Mouse (Mus musculus) neural tube, embryonic 11.5 days (tissue): ENCODE results near the gene Rtp4. TPM values are rescaled to one million over a fixed set of nuclear protein-coding genes. Genes with fewer than 3 reads are reported as not detected.

Experiments used
- ATAC-seq: fragments of 200-750 bp; cut with Nextera tagmentation; 2 replicates; pipeline ENCODE4 v1.8.0; 2017; ENCODE audit warnings: moderate number of reproducible peaks, mild to moderate bottlenecking, moderate TSS enrichment, moderate library complexity; ENCODE audit not compliant: insufficient read depth, low FRiP score, low TSS enrichment
- DNase-seq: peaks from one replicate; pipeline ENCODE4 v3.0.0-alpha.2; 2015; ENCODE audit warnings: low spot score
- H3K27ac ChIP-seq: fragments of 300-500 bp; sonication (generic); 2 replicates; pipeline ENCODE4 v1.5.1; 2014; ENCODE audit warnings: low read depth, mild to moderate bottlenecking, low read length
- H3K27me3 ChIP-seq: fragments of 300-500 bp; sonication (generic); 2 replicates; pipeline ENCODE4 v1.6.1; 2014; ENCODE audit warnings: mild to moderate bottlenecking, low read length, mixed read lengths; ENCODE audit not compliant: control insufficient read depth, insufficient read depth
- H3K36me3 ChIP-seq: fragments of 300-500 bp; sonication (generic); 2 replicates; pipeline ENCODE4 v1.6.1; 2014; ENCODE audit warnings: mild to moderate bottlenecking, low read length, moderate library complexity, mixed read lengths; ENCODE audit not compliant: control insufficient read depth, insufficient read depth
- H3K4me1 ChIP-seq: fragments of 300-500 bp; sonication (generic); 2 replicates; pipeline ENCODE4 v1.6.1; 2014; ENCODE audit warnings: low read length, mixed read lengths; ENCODE audit not compliant: control insufficient read depth, insufficient read depth
- H3K4me2 ChIP-seq: fragments of 300-500 bp; sonication (generic); 2 replicates; pipeline ENCODE4 v1.6.1; 2014; ENCODE audit warnings: low read depth, mild to moderate bottlenecking, moderate library complexity
- H3K4me3 ChIP-seq: fragments of 300-500 bp; sonication (generic); 2 replicates; pipeline ENCODE4 v1.5.1; 2014; ENCODE audit warnings: low read depth, low read length
- H3K9ac ChIP-seq: fragments of 300-500 bp; sonication (generic); 2 replicates; pipeline ENCODE4 v1.6.1; 2014; ENCODE audit warnings: mild to moderate bottlenecking, low read length
- H3K9me3 ChIP-seq: fragments of 300-500 bp; sonication (generic); 2 replicates; pipeline ENCODE4 v1.6.1; 2016; ENCODE audit warnings: low read length; ENCODE audit not compliant: control insufficient read depth
- WGBS: fragments of 180-500 bp; shearing (Covaris S2); extraction: QIAGEN DNeasy Blood & Tissue Kit; methylation state at CpG from one replicate; pipeline ENCODE4 v1.1.7; 2014; 5-methylcytosine and 5-hydroxymethylcytosine counted together
- polyA plus RNA-seq: library from polyadenylated mRNA; unstranded; fragments of >200 nt; fragmentation: Nextera tagmentation; extraction: Ambion mirVana; gene quantifications from 2 replicates; pipeline ENCODE4 v1.2.1, GENCODE M21; 2014

Rtp4 gene
- polyA plus RNA-seq, 1 experiment from 2014 or later, result 1.0 TPM

- Histone ChIP-seq H3K9me3 (no peaks in the 10 kb centered on the region), H3K27me3 (no peaks in the 10 kb centered on the region), H3K9ac (no peak overlapping the region), H3K4me2 (no peak overlapping the region), H3K4me3 (no peak overlapping the region), H3K36me3 (no peaks in the 10 kb centered on the region), H3K4me1 (no peaks in the 10 kb centered on the region), H3K27ac (no peak overlapping the region)
- DNase-seq (no peak), ATAC-seq (no peak)
- 89% methylated on average over 4 of the region's 4 CpGs for WGBS
These were observed 27.7 kb downstream of the Rtp4 start for GRCm38 (mm10) chr16:23547783-23548182.

- H3K4me3 ChIP-seq, result no peak overlapping the region
- no peaks in the 10 kb centered on the region for H3K27me3 ChIP-seq
- 51% methylated on average over 8 of the region's 8 CpGs for WGBS
- DNase-seq (peak; percentile 47), ATAC-seq (0 out of 2 replicates have a peak, but pooled peaks have one; percentile 62)
- H3K4me2 ChIP-seq, result no peak overlapping the region
- H3K4me1 ChIP-seq, result no peaks in the 10 kb centered on the region
- no peak overlapping the region for H3K9ac ChIP-seq
- H3K9me3 ChIP-seq, result no peaks in the 10 kb centered on the region
- no peaks in the 10 kb centered on the region for H3K36me3 ChIP-seq
- H3K27ac ChIP-seq, result no peak overlapping the region
These were observed 30.4 kb downstream of the Rtp4 start for GRCm38 (mm10) chr16:23550346-23550980.

GRCm38 (mm10) chr16:23550981-23551582 is 31.0 kb downstream of the Rtp4 start:
- Histone ChIP-seq H3K9me3 (no peaks in the 10 kb centered on the region), H3K36me3 (no peaks in the 10 kb centered on the region), H3K4me2 (no peak overlapping the region), H3K4me1 (no peaks in the 10 kb centered on the region), H3K9ac (no peak overlapping the region), H3K4me3 (no peak overlapping the region), H3K27ac (no peak overlapping the region), H3K27me3 (no peaks in the 10 kb centered on the region)
- no peak for DNase-seq
- no peak for ATAC-seq
- 87% methylated on average over 18 of the region's 18 CpGs for WGBS

- Histone ChIP-seq H3K27ac (no peak overlapping the region), H3K4me3 (no peak overlapping the region), H3K27me3 (no peaks in the 10 kb centered on the region), H3K4me2 (no peak overlapping the region), H3K9me3 (no peaks in the 10 kb centered on the region), H3K36me3 (no peaks in the 10 kb centered on the region), H3K4me1 (no peaks in the 10 kb centered on the region), H3K9ac (no peak overlapping the region)
- no peak for ATAC-seq
- no peak for DNase-seq
- 84% methylated on average over 5 of the region's 5 CpGs for WGBS
These were observed 34.6 kb downstream of the Rtp4 start for GRCm38 (mm10) chr16:23554673-23555072.

GRCm38 (mm10) chr16:23557195-23557594 is 37.1 kb downstream of the Rtp4 start:
- Histone ChIP-seq H3K4me3 (no peak overlapping the region), H3K9ac (no peak overlapping the region), H3K27ac (no peak overlapping the region), H3K4me2 (no peak overlapping the region), H3K9me3 (no peaks in the 10 kb centered on the region), H3K36me3 (no peaks in the 10 kb centered on the region), H3K4me1 (no peaks in the 10 kb centered on the region), H3K27me3 (no peaks in the 10 kb centered on the region)
- WGBS, result 92% methylated on average over 5 of the region's 5 CpGs
- ATAC-seq, result no peak
- no peak for DNase-seq

- Histone ChIP-seq H3K27ac (no peak overlapping the region), H3K4me1 (no peaks in the 10 kb centered on the region), H3K36me3 (no peaks in the 10 kb centered on the region), H3K4me2 (no peak overlapping the region), H3K27me3 (no peaks in the 10 kb centered on the region), H3K9ac (no peak overlapping the region), H3K9me3 (no peaks in the 10 kb centered on the region), H3K4me3 (no peak overlapping the region)
- DNase-seq (no peak), ATAC-seq (no peak)
- 89% methylated on average over 2 of the region's 2 CpGs for WGBS
These were observed 37.6 kb downstream of the Rtp4 start for GRCm38 (mm10) chr16:23557669-23558068.

- DNase-seq (no peak), ATAC-seq (no peak)
- H3K27ac ChIP-seq, result no peak overlapping the region
These were observed 48.4 kb downstream of the Rtp4 start for GRCm38 (mm10) chr16:23568369-23568958.

GRCm38 (mm10) chr16:23574561-23574960 is 54.5 kb downstream of the Rtp4 start:
- no peak overlapping the region for H3K4me2 ChIP-seq
- no peak overlapping the region for H3K27ac ChIP-seq
- DNase-seq (no peak), ATAC-seq (no peak)
- H3K4me1 ChIP-seq, result no peaks in the 10 kb centered on the region
- H3K9ac ChIP-seq, result no peak overlapping the region
- no peak overlapping the region for H3K4me3 ChIP-seq
- WGBS, result 86% methylated on average over 2 of the region's 2 CpGs
- no peaks in the 10 kb centered on the region for H3K9me3 ChIP-seq
- H3K36me3 ChIP-seq, result no peaks in the 10 kb centered on the region
- H3K27me3 ChIP-seq, result no peaks in the 10 kb centered on the region

More at GRCm38 (mm10) chr16:23568369-23568958, 48.4 kb downstream of the Rtp4 start:
- H3K27me3 ChIP-seq, result no peaks in the 10 kb centered on the region
- no peak overlapping the region for H3K4me3 ChIP-seq
- no peaks in the 10 kb centered on the region for H3K9me3 ChIP-seq
- no peak overlapping the region for H3K9ac ChIP-seq
- no peak overlapping the region for H3K4me2 ChIP-seq
- no peaks in the 10 kb centered on the region for H3K4me1 ChIP-seq
- H3K36me3 ChIP-seq, result no peaks in the 10 kb centered on the region
- 20% methylated on average over 4 of the region's 4 CpGs for WGBS
